Mouse (Mus musculus): ENCODE measurements at regions not wholly inside any gene's neighbourhood (a gene's known extent, or its start where the extent isn't known, plus 50 kb on each side); places are given as distances from the start of the nearest gene placed in this dataset.

DNA sequence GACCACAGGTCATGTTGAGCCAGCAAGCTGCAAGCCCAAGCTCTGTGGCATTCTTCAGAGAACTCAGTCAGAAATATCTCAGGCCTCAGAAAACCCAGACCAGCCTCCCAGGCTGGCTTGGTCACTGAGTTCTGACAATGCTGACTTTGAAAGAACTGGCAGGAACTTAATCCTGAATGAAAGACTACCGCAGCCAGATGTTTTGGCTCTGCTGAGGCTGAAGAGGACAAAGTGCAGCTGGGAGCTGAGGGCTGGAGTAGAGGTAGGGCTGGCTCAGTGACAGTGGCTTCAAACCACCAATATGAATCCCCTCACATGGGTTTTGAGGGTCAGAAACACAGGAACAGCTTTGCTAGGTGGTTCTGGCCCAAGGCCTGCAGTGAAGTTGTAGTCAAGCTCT is 505.6 kb upstream of the Adam5 start:
- Histone ChIP-seq H3K27me3 (replicated peaks) (no peaks in the 10 kb centered on the region), H3K79me2 (replicated peaks; ENCODE audit: control insufficient read depth, extremely low read depth, insufficient read depth, poor library complexity, severe bottlenecking) (no peaks in the 10 kb centered on the region), H3K9ac (ENCODE audit: insufficient read depth, low read depth) (no peak overlapping the region), H3K4me1 (ENCODE audit: control insufficient read depth in 1 of 2, insufficient read depth in 2 of 2) (peaks cover 0 to 26% of the 10 kb centered on the region in 2 experiments; a peak in 2 of 4 replicates), H3K27ac (ENCODE audit: insufficient read depth, low read depth) (no peak overlapping the region), H3K4me2 (ENCODE audit: insufficient read depth, low read depth, poor library complexity, severe bottlenecking) (no peak overlapping the region), H3K9me3 (replicated peaks; ENCODE audit: low read length) (no peaks in the 10 kb centered on the region), H3K4me3 (replicated peaks in 1 of 3; ENCODE audit: low read depth in 2 of 3, low read length in 2 of 3, poor library complexity in 1 of 3) (no peak overlapping the region), H3K36me3 (replicated peaks in 1 of 2; ENCODE audit: control insufficient read depth in 1 of 2, insufficient read depth in 1 of 2, low read length in 1 of 2) (no peaks in the 10 kb centered on the region)
- in situ Hi-C loops (cut with MboI; ENCODE audit: low pct_ligation_motif_present, low pct_unique_long_range_greater_than_20kb, low sequenced_read_pairs) (no loop called here), dilution Hi-C loops (cut with MboI; ENCODE audit: extremely low pct_ligation_motif_present, extremely low pct_unique_long_range_greater_than_20kb, low sequenced_read_pairs) (no loop called here)
- DNase-seq (ENCODE audit: extremely low read depth) = no peak
- TF ChIP-seq ZC3H11A (IDR thresholded peaks at IDR 0.05; ENCODE audit: low read depth, low read length) = no peak
- TF ChIP-seq MYC (IDR thresholded peaks at IDR 0.05; ENCODE audit: low read depth, low read length) = no peak
- TF ChIP-seq MAZ (IDR thresholded peaks at IDR 0.05; ENCODE audit: low read depth, low read length) = no peak
- no peak for TF ChIP-seq KAT2A (IDR thresholded peaks at IDR 0.05; ENCODE audit: insufficient replicate concordance, low read length)
- TF ChIP-seq IRF4 (IDR thresholded peaks at IDR 0.05; ENCODE audit: low read depth, low read length) = no peak
- no peak for TF ChIP-seq NELFE (IDR thresholded peaks at IDR 0.05; ENCODE audit: low read depth, low read length)
- no peak for TF ChIP-seq GABPA (IDR thresholded peaks at IDR 0.05; ENCODE audit: insufficient replicate concordance, low read depth, low read length)
- no peak for TF ChIP-seq USF2 (conservative IDR thresholded peaks at IDR 0.05; ENCODE audit: low read depth, low read length)
- TF ChIP-seq MAFK (IDR thresholded peaks at IDR 0.05; ENCODE audit: insufficient replicate concordance, low read length) = no peak
- no peak for TF ChIP-seq MXI1 (IDR thresholded peaks at IDR 0.05; ENCODE audit: low read depth, low read length)
- TF ChIP-seq TBP (conservative IDR thresholded peaks at IDR 0.05; ENCODE audit: low read depth, low read length) = no peak
- no peak for TF ChIP-seq RCOR1 (conservative IDR thresholded peaks at IDR 0.05; ENCODE audit: low read depth, low read length)

DNA sequence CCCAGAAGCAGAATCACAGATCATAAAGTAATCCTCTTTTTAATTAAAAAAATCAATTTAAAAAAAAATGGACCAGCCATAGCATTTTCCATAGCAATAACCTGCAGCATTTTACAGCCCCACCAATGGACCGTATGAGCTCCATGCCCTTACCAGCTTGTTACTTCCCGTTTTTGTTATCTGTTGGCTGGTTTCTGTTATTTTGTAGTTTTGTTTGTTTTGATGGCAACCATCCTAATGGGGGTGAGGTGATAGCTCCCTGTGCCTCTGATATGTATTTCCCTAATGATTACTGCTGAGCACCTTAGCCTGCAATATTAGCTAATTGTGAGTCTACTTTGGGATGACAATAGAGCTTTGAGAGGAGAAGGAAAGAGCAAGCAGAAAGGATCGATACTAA is 504.1 kb upstream of the Adam5 start:
- Histone ChIP-seq H3K4me2 (ENCODE audit: insufficient read depth, low read depth, poor library complexity, severe bottlenecking) (no peak overlapping the region), H3K4me3 (replicated peaks in 1 of 3; ENCODE audit: low read depth in 2 of 3, low read length in 2 of 3, poor library complexity in 1 of 3) (no peak overlapping the region), H3K27ac (ENCODE audit: insufficient read depth, low read depth) (no peak overlapping the region), H3K36me3 (replicated peaks in 1 of 2; ENCODE audit: control insufficient read depth in 1 of 2, insufficient read depth in 1 of 2, low read length in 1 of 2) (no peaks in the 10 kb centered on the region), H3K9ac (ENCODE audit: insufficient read depth, low read depth) (no peak overlapping the region), H3K4me1 (ENCODE audit: control insufficient read depth in 1 of 2, insufficient read depth in 2 of 2) (peaks cover 0 to 26% of the 10 kb centered on the region in 2 experiments; a peak in 2 of 4 replicates), H3K79me2 (replicated peaks; ENCODE audit: control insufficient read depth, extremely low read depth, insufficient read depth, poor library complexity, severe bottlenecking) (no peaks in the 10 kb centered on the region), H3K9me3 (replicated peaks; ENCODE audit: low read length) (no peaks in the 10 kb centered on the region), H3K27me3 (replicated peaks) (no peaks in the 10 kb centered on the region)
- dilution Hi-C loops (cut with MboI; ENCODE audit: extremely low pct_ligation_motif_present, extremely low pct_unique_long_range_greater_than_20kb, low sequenced_read_pairs) (no loop called here), in situ Hi-C loops (cut with MboI; ENCODE audit: low pct_ligation_motif_present, low pct_unique_long_range_greater_than_20kb, low sequenced_read_pairs) (no loop called here)
- no peak for DNase-seq (ENCODE audit: extremely low read depth)
- TF ChIP-seq MAFK (IDR thresholded peaks at IDR 0.05; ENCODE audit: insufficient replicate concordance, low read length) = no peak
- no peak for TF ChIP-seq POLR2AphosphoS2 (IDR thresholded peaks at IDR 0.05; ENCODE audit: low read depth, low read length)
- TF ChIP-seq MAX (IDR thresholded peaks at IDR 0.05; ENCODE audit: low read length) = no peak
- TF ChIP-seq MEF2A (IDR thresholded peaks at IDR 0.05; ENCODE audit: borderline replicate concordance, low read depth, low read length) = no peak
- no peak for TF ChIP-seq E2F4 (IDR thresholded peaks at IDR 0.05; ENCODE audit: insufficient replicate concordance, low read depth, low read length)
